Mouse (Mus musculus): ENCODE measurements around the gene 6430531B16Rik. TPM values are rescaled to one million over a fixed set of nuclear protein-coding genes. Genes with fewer than 3 reads are reported as not detected.

The 6430531B16Rik gene
- total RNA-seq, 2 experiments from 2014 or later: 0.79 to 0.89 TPM

- intact Hi-C loops (cut with DNase I): loop anchor here (10.0 kb wide), 1 partner anchor 170 kb away; no protein-coding TSS in a partner anchor
- DNase-seq (ENCODE audit: low spot score in 2 of 2): no peak
Observed at GRCm38 (mm10) chr7:139974307-139974706, 4.2 kb downstream of the 6430531B16Rik start.

DNA sequence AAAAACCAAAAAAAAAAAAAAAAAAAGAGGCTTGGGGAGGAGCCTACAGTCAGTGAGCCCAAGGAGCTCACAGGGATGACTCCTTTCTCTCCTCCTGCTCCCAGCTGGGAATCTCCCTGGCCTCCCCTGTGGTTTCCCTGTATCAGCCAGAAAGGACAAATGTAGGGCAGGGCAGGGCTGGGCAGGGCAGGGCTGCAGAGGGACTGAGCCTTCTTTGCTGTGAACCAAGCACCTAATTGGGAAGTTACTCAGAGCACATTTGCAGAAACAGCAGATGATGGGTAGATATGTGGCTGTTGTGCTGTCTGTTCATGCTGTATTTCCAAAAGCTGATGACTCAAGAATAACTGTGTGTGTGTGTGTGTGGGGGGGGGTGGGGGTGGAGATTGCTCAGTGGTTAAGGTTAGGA lies 5.6 kb downstream of the 6430531B16Rik start:
- intact Hi-C loops (cut with DNase I): loop anchor here (10.0 kb wide), 1 partner anchor 172 kb away; no protein-coding TSS in a partner anchor

DNA sequence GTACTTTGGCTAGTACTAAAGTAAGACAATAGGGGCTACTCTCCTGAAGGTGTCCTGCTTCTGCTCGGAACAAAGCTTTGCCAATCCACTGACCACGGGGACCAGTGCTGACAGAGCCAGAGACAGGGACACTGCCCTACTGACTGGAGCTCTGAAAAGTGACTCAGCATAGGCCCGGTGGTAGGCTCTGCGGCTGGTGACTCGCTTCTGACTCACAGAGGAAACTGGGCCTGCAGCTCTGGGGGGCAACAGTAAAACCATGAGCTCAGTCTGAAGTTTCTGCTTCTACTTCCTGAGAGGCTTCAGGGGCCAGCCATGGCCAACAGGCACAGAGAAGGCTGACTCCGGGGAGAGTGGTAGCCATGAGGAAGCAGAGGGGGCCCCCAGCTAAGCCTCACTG lies 7.1 kb downstream of the 6430531B16Rik start:
- intact Hi-C loops (cut with DNase I): loop anchor here (10.0 kb wide), 1 partner anchor 173 kb away; no protein-coding TSS in a partner anchor
- DNase-seq (ENCODE audit: low spot score in 2 of 2): no peak

More for the DNA sequence above, 5.6 kb downstream of the 6430531B16Rik start:
- DNase-seq (ENCODE audit: low spot score in 2 of 2): no peak

DNA sequence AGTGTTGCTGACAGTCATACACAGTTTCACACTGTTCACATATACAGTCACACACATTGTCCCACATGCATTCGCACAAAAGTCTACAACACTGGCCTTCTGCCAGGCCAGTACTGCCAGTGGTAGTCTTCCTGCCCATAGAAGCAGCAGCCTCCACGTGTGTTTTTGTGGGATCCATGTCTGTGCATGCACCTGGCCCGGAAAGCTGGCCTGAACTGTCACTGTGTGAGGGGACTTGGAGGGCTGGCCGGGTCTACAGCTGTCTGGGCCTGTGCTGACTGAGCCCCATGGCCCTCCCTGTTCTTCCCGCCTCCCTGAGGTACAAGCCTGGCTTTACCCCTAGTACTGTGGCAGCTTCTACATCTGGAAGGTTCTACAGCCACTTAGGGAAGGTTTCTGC lies 7.6 kb downstream of the 6430531B16Rik start:
- intact Hi-C loops (cut with DNase I): loop anchor here (10.0 kb wide), 1 partner anchor 174 kb away; no protein-coding TSS in a partner anchor

GRCm38 (mm10) chr7:139970216-139970919 lies 8.2 kb downstream of the 6430531B16Rik start:
- intact Hi-C loops (cut with DNase I): loop anchor here (10.0 kb wide), 1 partner anchor 174 kb away; no protein-coding TSS in a partner anchor
- no peak for DNase-seq (ENCODE audit: low spot score in 2 of 2)

More for the DNA sequence above, 7.6 kb downstream of the 6430531B16Rik start:
- no peak for DNase-seq (ENCODE audit: low spot score in 2 of 2)

- intact Hi-C loops (cut with DNase I): loop anchor here (1.0 to 10.0 kb wide), 2 partner anchors 94 to 175 kb away; no protein-coding TSS in a partner anchor
Observed at GRCm38 (mm10) chr7:139969348-139970130, 9.0 kb downstream of the 6430531B16Rik start.

GRCm38 (mm10) chr7:139968428-139968827 lies 10.1 kb downstream of the 6430531B16Rik start:
- no peak for DNase-seq (ENCODE audit: low spot score in 2 of 2)
- intact Hi-C loops (cut with DNase I): no loop called here

More at GRCm38 (mm10) chr7:139969348-139970130, 9.0 kb downstream of the 6430531B16Rik start:
- DNase-seq (ENCODE audit: low spot score in 2 of 2): peak; percentile 93 to 94

DNA sequence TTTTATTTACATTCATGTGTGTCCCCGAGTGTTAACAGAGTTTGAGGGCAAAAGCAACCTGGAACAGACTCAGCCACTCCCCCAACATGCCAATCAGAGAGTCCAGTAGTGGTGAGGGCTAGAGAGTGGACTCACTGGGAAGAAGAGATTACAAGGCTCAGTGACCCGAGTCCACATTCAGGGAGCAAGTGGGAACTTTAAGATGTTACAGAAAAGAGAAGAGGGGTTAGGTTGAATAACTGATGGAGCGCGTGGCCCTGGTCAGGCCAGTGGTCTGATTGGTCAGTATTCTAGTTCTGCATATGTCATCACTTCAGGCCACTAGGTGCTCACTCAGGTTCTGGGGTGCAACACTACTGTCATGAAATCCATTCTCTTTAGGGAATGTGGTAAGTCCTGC lies 11.4 kb downstream of the 6430531B16Rik start:
- intact Hi-C loops (cut with DNase I): no loop called here
- DNase-seq (ENCODE audit: low spot score in 2 of 2): no peak

- intact Hi-C loops (cut with DNase I): no loop called here
Observed at GRCm38 (mm10) chr7:139963814-139964213, 14.7 kb downstream of the 6430531B16Rik start.

DNA sequence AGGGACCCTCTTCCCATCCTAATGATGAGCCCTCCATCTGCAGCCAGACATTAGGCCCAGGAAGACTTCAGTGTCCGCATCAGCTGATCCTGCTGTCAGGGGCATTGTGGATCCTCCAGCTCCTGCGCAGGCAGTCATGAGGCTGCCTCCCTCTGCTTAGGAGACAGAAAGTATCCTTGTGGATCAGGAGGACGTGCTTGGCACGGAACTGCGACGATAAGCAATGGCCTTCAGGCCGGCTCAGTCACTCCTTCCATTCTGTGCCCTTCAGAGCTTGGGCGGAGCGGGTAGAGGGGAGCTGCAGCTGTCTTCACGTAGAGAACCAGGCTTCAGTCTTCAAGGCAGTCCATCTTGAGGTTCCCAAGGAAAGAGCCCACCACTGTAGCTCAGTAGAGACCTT lies 17.4 kb downstream of the 6430531B16Rik start:
- DNase-seq (ENCODE audit: low spot score in 2 of 2): no peak
- intact Hi-C loops (cut with DNase I): no loop called here

More at GRCm38 (mm10) chr7:139963814-139964213, 14.7 kb downstream of the 6430531B16Rik start:
- DNase-seq (ENCODE audit: low spot score in 2 of 2): no peak

GRCm38 (mm10) chr7:139957958-139958357 lies 20.6 kb downstream of the 6430531B16Rik start:
- DNase-seq (ENCODE audit: low spot score in 2 of 2): no peak
- intact Hi-C loops (cut with DNase I): no loop called here

- intact Hi-C loops (cut with DNase I): no loop called here
- no peak for DNase-seq (ENCODE audit: low spot score in 2 of 2)
Observed at GRCm38 (mm10) chr7:139957437-139957836, 21.1 kb downstream of the 6430531B16Rik start.

DNA sequence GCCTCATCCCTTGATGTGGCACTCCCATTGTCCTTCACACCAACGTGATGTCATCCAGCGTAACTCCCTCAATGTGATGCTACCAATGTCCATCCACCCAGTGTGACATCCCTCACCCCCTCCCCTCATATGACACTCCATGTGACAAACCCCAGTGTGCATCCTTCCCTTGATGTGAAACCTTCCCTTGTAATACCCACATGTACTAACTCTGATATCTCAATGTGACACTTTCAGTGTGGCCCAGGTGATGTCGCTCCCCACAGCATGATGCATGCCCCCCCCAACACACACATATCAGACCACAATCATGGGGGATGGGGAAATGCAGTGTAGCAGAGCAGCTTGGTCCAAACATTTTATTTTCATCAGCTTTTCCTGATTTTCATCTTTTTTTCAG lies 21.9 kb downstream of the 6430531B16Rik start:
- DNase-seq (ENCODE audit: low spot score in 2 of 2): no peak
- intact Hi-C loops (cut with DNase I): no loop called here

DNA sequence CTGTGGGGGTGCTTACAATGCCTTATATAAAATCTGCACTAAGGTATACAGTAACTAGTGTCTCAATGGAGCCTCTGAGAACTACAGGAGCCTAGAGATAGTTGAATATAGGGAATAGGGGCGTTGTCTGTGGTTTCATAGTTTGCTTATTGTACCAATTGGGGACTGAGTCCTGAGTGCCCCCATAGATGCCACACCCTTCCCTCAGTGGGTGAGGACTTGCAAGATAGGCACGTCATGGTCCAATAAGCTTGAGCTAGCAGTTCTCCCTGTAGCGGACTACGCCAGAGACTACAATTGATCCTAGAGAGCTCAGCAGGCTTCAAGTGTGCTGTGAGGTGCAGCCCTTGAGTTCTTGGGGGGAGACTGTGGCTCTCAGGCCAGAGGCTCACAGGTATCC lies 23.1 kb downstream of the 6430531B16Rik start:
- no peak for DNase-seq (ENCODE audit: low spot score in 2 of 2)
- intact Hi-C loops (cut with DNase I): no loop called here

- no peak for DNase-seq (ENCODE audit: low spot score in 2 of 2)
- intact Hi-C loops (cut with DNase I): no loop called here
Observed at GRCm38 (mm10) chr7:139951991-139952633, 26.4 kb downstream of the 6430531B16Rik start.

DNA sequence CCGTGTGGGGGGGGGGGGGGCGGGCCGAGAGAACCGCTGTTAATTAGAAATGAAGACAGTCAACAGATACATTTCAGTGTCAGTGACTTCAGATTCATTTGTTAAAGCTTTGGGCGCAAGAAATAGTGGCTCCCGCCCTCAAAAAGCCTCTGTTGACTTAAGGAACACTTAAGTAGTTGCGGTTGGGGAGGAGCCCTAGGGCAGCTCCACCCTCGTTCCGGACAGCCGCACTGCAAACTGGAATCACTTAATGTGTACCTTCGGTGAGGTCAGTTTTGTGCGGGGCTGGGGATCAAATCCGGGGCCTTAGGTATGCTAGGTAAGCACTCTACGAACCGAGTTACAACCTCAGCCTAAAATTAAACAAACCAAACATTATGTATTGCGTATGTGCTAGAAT lies 27.5 kb downstream of the 6430531B16Rik start:
- intact Hi-C loops (cut with DNase I): no loop called here
- no peak for DNase-seq (ENCODE audit: low spot score in 2 of 2)

GRCm38 (mm10) chr7:139950283-139950971 lies 28.1 kb downstream of the 6430531B16Rik start:
- DNase-seq (ENCODE audit: low spot score in 2 of 2): no peak
- intact Hi-C loops (cut with DNase I): no loop called here

- intact Hi-C loops (cut with DNase I): no loop called here
- DNase-seq (ENCODE audit: low spot score in 2 of 2): no peak
Observed at GRCm38 (mm10) chr7:139949893-139950282, 28.7 kb downstream of the 6430531B16Rik start.

- intact Hi-C loops (cut with DNase I): no loop called here
- no peak for DNase-seq (ENCODE audit: low spot score in 2 of 2)
Observed at GRCm38 (mm10) chr7:139946032-139946431, 32.5 kb downstream of the 6430531B16Rik start.
